Mouse (Mus musculus): ENCODE measurements at regions not wholly inside any gene's neighbourhood (a gene's known extent, or its start where the extent isn't known, plus 50 kb on each side); places are given as distances from the start of the nearest gene placed in this dataset.

- DNase-seq = no peak
Measured at GRCm38 (mm10) chr6:16365450-16365849, 532.8 kb downstream of the Tfec start.

GRCm38 (mm10) chr6:16362057-16362456 lies 536.2 kb downstream of the Tfec start:
- no peak for DNase-seq

DNA sequence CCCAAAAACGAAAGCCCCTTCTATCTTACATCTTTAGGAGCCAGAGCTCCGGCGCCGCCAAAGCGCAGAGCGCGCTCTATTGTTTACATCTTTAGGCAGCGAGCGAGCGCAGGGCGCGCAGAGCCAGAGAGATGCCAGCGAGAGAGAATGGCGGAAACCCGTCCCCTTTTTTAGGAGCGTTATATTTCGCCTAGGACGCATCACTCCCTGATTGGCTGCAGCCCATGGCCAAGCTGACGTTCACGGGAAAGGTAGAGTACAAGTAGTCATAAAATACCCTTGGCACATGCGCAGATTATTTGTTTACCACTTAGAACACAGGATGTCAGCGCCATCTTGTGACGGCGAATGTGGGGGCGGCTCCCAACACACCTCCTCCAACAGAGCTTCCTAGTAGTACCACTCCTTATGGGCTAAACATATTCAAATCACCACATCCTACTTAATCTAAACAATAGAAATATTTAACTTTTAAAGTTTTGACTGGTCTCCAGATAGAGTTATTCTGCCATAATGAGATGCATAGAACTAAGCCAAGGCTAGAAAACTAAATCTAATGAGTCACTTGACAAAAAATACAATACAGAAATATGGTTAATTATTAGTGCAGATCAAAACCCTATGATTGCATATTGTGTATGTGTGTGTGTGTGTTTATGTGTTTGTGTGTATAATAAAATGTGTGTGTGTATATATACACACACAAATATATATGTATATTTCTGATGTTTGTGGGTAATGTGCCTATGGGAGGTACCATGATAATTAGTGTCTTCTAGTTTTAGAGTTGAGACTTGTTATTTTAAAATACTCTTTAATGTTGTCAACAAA lies 538.1 kb downstream of the Tfec start:
- peak; percentile 4 for DNase-seq

GRCm38 (mm10) chr6:16359464-16359863 lies 538.8 kb downstream of the Tfec start:
- DNase-seq = no peak

DNA sequence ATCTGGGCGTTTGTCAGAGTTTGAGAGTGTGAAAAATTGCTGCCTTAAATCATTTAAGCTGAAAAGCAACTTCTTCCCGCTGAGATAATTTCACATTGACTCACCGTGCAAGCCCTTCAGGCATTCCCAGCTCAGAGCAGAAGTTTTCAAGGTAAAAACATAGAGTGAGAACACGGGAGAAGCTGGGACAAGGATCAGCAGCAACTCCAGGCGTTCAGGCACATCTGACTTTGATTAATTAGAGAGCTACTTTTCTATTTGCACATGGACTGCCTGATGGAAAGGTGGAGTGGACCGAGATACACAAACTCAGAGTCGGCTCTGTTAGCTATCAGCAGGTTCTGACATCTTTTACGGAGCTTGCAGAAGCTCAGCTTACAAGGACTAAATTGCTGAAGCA lies 564.6 kb downstream of the Tfec start:
- DNase-seq = no peak

DNA sequence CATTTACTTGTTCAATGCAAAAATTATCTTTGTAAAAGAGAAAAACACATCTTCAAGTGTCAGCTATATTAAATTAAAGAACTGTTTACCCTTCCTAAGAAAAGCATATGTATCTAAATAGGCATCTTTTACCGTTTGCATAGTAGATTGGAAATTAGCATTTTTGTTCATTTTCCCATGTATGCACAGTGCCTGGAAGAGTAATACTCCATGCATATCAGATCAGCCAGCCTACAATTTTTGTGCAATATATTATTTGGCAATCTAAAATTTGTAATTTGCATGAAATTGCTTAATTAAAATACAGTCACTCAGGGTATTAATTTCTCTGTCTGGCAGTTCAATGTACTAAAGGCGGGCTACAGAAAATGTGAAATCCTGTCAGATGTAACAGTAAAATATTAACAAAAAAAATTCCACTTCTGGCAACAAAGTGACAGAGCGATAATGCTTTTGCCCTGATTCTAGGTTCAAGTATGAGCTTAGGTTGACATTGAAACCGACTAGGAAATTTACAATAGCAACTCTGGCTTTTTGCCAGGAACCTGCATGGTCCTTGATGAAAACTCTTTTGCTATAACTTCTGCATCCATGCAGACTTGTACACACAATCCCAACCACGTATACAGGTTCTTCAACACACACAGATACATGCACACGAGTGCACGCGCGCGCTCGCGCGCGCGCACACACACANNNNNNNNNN lies 583.8 kb downstream of the Tfec start:
- no peak for DNase-seq

DNA sequence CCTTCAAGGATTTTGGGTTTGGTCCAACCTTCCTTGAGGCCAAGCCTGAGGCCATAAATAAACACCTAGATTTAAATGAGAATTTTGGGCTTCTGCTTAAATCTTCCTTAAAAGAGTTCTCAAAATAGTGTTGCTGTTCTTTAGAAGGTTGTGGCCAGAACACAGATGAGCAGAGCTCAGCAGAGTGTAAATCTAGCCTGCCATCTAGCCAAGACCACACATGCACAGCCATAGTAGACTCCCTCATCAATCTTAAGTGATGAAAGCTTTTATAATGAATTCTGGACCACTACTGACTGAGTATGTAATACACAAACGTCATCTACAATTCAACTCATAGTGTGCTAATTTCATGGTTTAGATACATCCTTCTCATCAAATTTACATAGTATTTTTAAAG lies 585.3 kb downstream of the Tfec start:
- no peak for DNase-seq

DNA sequence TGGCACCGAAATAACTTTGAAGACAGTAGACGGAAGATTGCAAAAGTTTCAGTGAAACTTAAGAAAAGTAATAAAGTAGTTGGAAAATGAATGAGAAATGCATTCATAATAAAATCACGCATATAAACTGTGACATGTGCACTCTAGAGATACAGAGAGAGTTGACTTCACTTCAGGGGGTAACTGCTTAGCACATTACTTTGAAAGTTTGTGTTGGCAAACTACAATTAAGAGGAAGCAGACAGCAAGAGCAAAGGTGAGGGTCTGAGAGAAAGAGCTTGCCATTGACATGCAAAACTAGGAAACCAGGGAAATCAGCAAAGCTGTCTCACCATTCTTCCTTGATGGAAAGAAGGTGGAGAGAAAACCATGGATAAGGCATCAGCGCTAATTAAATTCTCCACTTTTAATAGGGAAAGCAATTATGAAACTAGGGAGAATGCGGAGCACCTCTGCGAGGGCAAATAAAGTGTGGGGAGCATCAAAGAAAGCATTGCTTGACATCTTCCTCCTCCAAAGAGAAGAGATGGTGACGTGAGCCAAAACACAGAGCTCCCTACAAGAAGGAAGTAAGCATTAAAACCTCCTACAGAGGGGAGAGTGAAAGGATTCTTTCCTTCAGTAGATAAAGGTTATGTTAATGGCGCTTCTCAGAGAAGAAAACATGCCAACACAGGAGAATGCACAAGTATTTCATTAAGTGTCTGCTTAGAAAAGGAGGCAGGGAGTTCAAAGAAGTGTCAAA lies 563.0 kb downstream of the Mdfic start:
- no peak for DNase-seq

GRCm38 (mm10) chr6:16281938-16282337 lies 561.5 kb downstream of the Mdfic start:
- no peak for DNase-seq

Measured in cerebellum, adult 8-10 months (tissue).